Mouse (Mus musculus): Measurements from ENCODE around the gene Mustn1. TPM values are rescaled to one million over a fixed set of nuclear protein-coding genes. Genes with fewer than 3 reads are reported as not detected.

Mustn1 gene
- total RNA-seq, 4 experiments from 2014 or later, result 1.7 to 2.9 (median 2.7) TPM

Other genes with a start within 250 kb of the Mustn1 start
- 10 to 100 TPM; 31.0 to 39.7 (median 33.2) TPM for gene Rft1, start 224.8 kb upstream of the Mustn1 start, total RNA-seq (2022)
- 10 to 100 TPM; 26.7 to 31.3 (median 30.3) TPM for gene Sfmbt1, start 164.4 kb upstream of the Mustn1 start, total RNA-seq (2022)
- 10 to 100 TPM; 20.1 to 23.7 (median 22.8) TPM for gene Tmem110, start 53.6 kb upstream of the Mustn1 start, total RNA-seq (2022)
- 1 to 10 TPM in 3 of 4 experiments, under 1 TPM in 1; 0.65 to 4.7 (median 2.9) TPM for gene Itih4, start 7.3 kb downstream of the Mustn1 start, total RNA-seq (2022)
- gene Itih3, start 44.6 kb downstream of the Mustn1 start, total RNA-seq (2022), result 1 to 10 TPM in 1 of 4 experiments, under 1 TPM in 3; 0.38 to 1.0 (median 0.59) TPM
- under 1 TPM in 3 of 4 experiments, not detected in 1; 0.09 to 0.51 (median 0.17) TPM for gene Itih1, start 64.1 kb downstream of the Mustn1 start, total RNA-seq (2022)
- gene Nek4, start 72.2 kb downstream of the Mustn1 start, total RNA-seq (2022), result 10 to 100 TPM; 13.4 to 17.9 (median 13.8) TPM
- 10 to 100 TPM; 50.0 to 90.5 (median 70.5) TPM for gene Glt8d1, start 122.2 kb downstream of the Mustn1 start, total RNA-seq (2022)
- 100 to 1,000 TPM; 232 to 268 (median 251) TPM for gene Spcs1, start 122.5 kb downstream of the Mustn1 start, total RNA-seq (2022)
- 10 to 100 TPM; 52.9 to 66.2 (median 61.2) TPM for gene Pbrm1, start 139.9 kb downstream of the Mustn1 start, total RNA-seq (2022)
- 10 to 100 TPM; 69.1 to 99.4 (median 83.9) TPM for gene Gnl3, start 140.0 kb downstream of the Mustn1 start, total RNA-seq (2022)
- gene Smim4, start 249.8 kb downstream of the Mustn1 start, total RNA-seq (2022), result 100 to 1,000 TPM in 1 of 4 experiments, 10 to 100 TPM in 3; 67.6 to 109 (median 75.0) TPM